Comparison of ENCODE assay signal across 8 mouse cellular contexts in the genomic region with DNA sequence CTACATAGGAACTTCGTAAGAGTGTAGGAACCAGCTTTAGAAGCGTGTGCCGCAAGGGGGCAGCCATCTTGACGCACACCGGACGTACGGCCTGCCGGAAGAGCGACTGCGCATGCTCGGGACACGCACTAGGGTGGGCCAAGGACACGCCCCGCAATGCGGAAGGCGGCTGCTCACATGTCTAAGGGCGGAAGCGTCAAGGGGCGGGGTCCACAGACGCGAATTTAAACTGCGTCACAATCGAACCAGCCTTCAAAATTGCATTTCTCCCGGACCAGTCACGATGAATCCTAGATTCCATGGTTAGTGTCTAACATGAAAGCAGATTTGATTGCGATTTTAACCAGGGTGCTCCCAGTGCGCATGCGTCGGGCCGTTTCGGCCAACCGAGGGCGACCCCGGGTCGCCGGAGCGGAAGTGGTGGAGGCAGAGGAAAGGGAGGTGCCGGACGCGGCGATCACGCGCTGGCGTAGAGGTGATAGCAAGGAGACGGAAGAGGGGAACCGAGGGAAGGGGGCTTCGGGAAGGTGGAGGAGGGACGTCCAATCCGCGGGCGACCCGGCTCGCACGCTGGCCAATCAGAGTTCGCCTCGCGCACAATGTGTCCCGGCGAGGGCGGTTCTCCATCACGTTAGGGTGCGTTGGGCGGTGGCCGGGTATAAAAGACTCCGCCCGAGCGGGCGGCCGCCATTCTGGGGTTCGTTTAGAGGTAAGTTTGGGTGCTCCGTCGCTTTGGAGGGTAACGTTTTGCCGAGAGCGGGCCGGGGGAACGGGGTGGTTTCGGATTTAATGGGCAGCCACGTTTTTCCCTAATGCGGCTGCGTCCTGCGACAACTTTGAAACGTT. TPM values are rescaled to one million over a fixed set of nuclear protein-coding genes. Genes with fewer than 3 reads are reported as not detected.
A peak's percentile ranks its signal among the peaks of the same experiment; 100 is the strongest.
DNase-seq lines count a peak whose midpoint lies in the region; ATAC-seq and TF ChIP-seq lines count a peak whose summit lies in the region.

Mrps18b (minus strand) TSS at position 93 of the 846 bp plus-strand sequence.
Ppp1r10 (plus strand) TSS at position 138 of the 846 bp plus-strand sequence.

- peak; percentile 100 for DNase-seq in 416B (ENCODE audit: low read depth)
- peak; percentile 99 for DNase-seq in heart, adult 8-10 months (ENCODE audit: low spot score)
- DNase-seq in kidney, adult 9 months = peak; percentile 100
- peak; percentile 98 for DNase-seq in limb, embryonic 14.5 days (ENCODE audit: low spot score)
- DNase-seq in midbrain, postnatal 0 days (ENCODE audit: low spot score) = peak; percentile 100
- DNase-seq in spleen, postnatal 14 days (ENCODE audit: low spot score in 2 of 2) = peak; percentile 98

- WGBS in bone marrow, adult 2 months = 1% methylated on average over 83 of the region's 83 CpGs
- under 1% methylated on average over 83 of the region's 83 CpGs for WGBS in embryonic facial prominence, embryonic 15.5 days
- under 1% methylated on average over 81 of the region's 83 CpGs for whole genome bisulfite sequencing in limb, embryonic 14.5 days
- WGBS in midbrain, postnatal 0 days = under 1% methylated on average over 83 of the region's 83 CpGs

- H3K4me2 ChIP-seq in embryonic facial prominence, embryonic 15.5 days (replicated peaks) = peak within 1 kb of the TSS; percentile 86
- H3K4me2 ChIP-seq in limb, embryonic 14.5 days (replicated peaks; ENCODE audit: low read depth, low read length, severe bottlenecking) = peak within 1 kb of the TSS; percentile 77
- peak within 1 kb of the TSS; percentile 73 for H3K4me2 ChIP-seq in midbrain, postnatal 0 days (ENCODE audit: low read depth, low read length, poor library complexity, severe bottlenecking)

- peaks cover 19% of the 10 kb centered on the region for H3K36me3 ChIP-seq in embryonic facial prominence, embryonic 15.5 days
- H3K36me3 ChIP-seq in limb, embryonic 14.5 days (ENCODE audit: control insufficient read depth, insufficient read depth, low read length) = peaks cover 37% of the 10 kb centered on the region
- H3K36me3 ChIP-seq in midbrain, postnatal 0 days (ENCODE audit: insufficient read depth, low read length) = no peaks in the 10 kb centered on the region

- no peaks in the 10 kb centered on the region for H3K27me3 ChIP-seq in embryonic facial prominence, embryonic 15.5 days
- H3K27me3 ChIP-seq in limb, embryonic 14.5 days (ENCODE audit: control insufficient read depth, insufficient read depth, low read length) = no peaks in the 10 kb centered on the region
- H3K27me3 ChIP-seq in midbrain, postnatal 0 days (ENCODE audit: insufficient read depth, low read length) = no peaks in the 10 kb centered on the region

- H3K27ac ChIP-seq in bone marrow, adult 2 months (ENCODE audit: control insufficient read depth, insufficient read depth, low read depth, low read length, poor library complexity) = peak within 1 kb of the TSS; percentile 91
- H3K27ac ChIP-seq in embryonic facial prominence, embryonic 15.5 days (replicated peaks) = peak within 1 kb of the TSS; percentile 98
- peak within 1 kb of the TSS; percentile 97 for H3K27ac ChIP-seq in limb, embryonic 14.5 days (replicated peaks; ENCODE audit: low read depth, low read length)
- peak within 1 kb of the TSS; percentile 98 for H3K27ac ChIP-seq in midbrain, postnatal 0 days (ENCODE audit: low read depth, low read length)

- peaks cover 1% of the 10 kb centered on the region; the same call in 1 of the 2 replicates for H3K4me1 ChIP-seq in bone marrow, adult 2 months (ENCODE audit: control insufficient read depth, insufficient read depth, low read length)
- peaks cover 31% of the 10 kb centered on the region for H3K4me1 ChIP-seq in embryonic facial prominence, embryonic 15.5 days
- H3K4me1 ChIP-seq in limb, embryonic 14.5 days (ENCODE audit: control insufficient read depth, insufficient read depth, low read length) = peaks cover 17% of the 10 kb centered on the region
- H3K4me1 ChIP-seq in midbrain, postnatal 0 days (ENCODE audit: insufficient read depth, low read length) = peaks cover 7% of the 10 kb centered on the region; the same call in 1 of the 2 replicates

- no peaks in the 10 kb centered on the region for H3K9me3 ChIP-seq in embryonic facial prominence, embryonic 15.5 days (replicated peaks)
- no peaks in the 10 kb centered on the region for H3K9me3 ChIP-seq in limb, embryonic 14.5 days (ENCODE audit: control insufficient read depth, low read length)
- H3K9me3 ChIP-seq in midbrain, postnatal 0 days (ENCODE audit: low read length) = no peaks in the 10 kb centered on the region

- ATAC-seq in embryonic facial prominence, embryonic 15.5 days (ENCODE audit: insufficient number of reproducible peaks, low FRiP score, low TSS enrichment, low read depth) = peak; percentile 97
- peak; percentile 92 for ATAC-seq in limb, embryonic 14.5 days (ENCODE audit: low FRiP score, low read depth)
- ATAC-seq in midbrain, postnatal 0 days (ENCODE audit: low FRiP score) = peak; percentile 92

- peak within 1 kb of the TSS; percentile 76 for H3K9ac ChIP-seq in embryonic facial prominence, embryonic 15.5 days
- H3K9ac ChIP-seq in limb, embryonic 14.5 days (ENCODE audit: low read depth, low read length, severe bottlenecking) = peak within 1 kb of the TSS; percentile 98
- peak within 1 kb of the TSS; percentile 91 for H3K9ac ChIP-seq in midbrain, postnatal 0 days (replicated peaks; ENCODE audit: low read length, poor library complexity, severe bottlenecking)

- peak within 1 kb of the TSS; percentile 95 for H3K4me3 ChIP-seq in bone marrow, adult 2 months (replicated peaks; ENCODE audit: control insufficient read depth, low read depth, low read length)
- peak within 1 kb of the TSS; percentile 80 for H3K4me3 ChIP-seq in embryonic facial prominence, embryonic 15.5 days (replicated peaks)
- peak within 1 kb of the TSS; percentile 74 for H3K4me3 ChIP-seq in limb, embryonic 14.5 days (replicated peaks; ENCODE audit: low read length)
- peak within 1 kb of the TSS; percentile 49 for H3K4me3 ChIP-seq in midbrain, postnatal 0 days (ENCODE audit: low read depth, low read length)

- TF ChIP-seq POLR2A in bone marrow, adult 2 months (IDR thresholded peaks at IDR 0.05; ENCODE audit: borderline replicate concordance, control insufficient read depth, low read depth, low read length) = peak; percentile 98
- peak; percentile 99; the same call in 1 of the 2 replicates for TF ChIP-seq POLR2A in limb, embryonic 14.5 days (IDR thresholded peaks at IDR 0.05; ENCODE audit: borderline replicate concordance, extremely low read depth, insufficient read depth, insufficient read length)

- peak; percentile 49; the same call in 1 of the 2 replicates for TF ChIP-seq CTCF in bone marrow, adult 2 months (IDR thresholded peaks at IDR 0.05; ENCODE audit: control insufficient read depth, insufficient read depth, low read length)
- peak; percentile 80 for TF ChIP-seq CTCF in midbrain, postnatal 0 days (IDR thresholded peaks at IDR 0.05)

RNA-seq across cellular contexts. Expression of gene Mrps18b, which starts in this region (rescaled TPM):
- polyA plus RNA-seq in bone marrow, adult 2 months (2011; ENCODE audit: insufficient read depth, insufficient read length, low replicate concordance, missing spikeins) = 43.2 and 65.2 TPM in 2 replicates
- 72.5 and 75.7 TPM in 2 replicates for polyA plus RNA-seq in embryonic facial prominence, embryonic 15.5 days (2015; fragmentation: Nextera tagmentation; extraction: Ambion mirVana)
- total RNA-seq in heart, adult 8-10 months (2022) = 10 to 100 TPM; 56.1 to 73.8 (median 57.0) TPM
- polyA plus RNA-seq in limb, embryonic 14.5 days (2012; rRNA removed) = 62.7 and 62.9 TPM in 2 replicates
- polyA plus RNA-seq in limb, embryonic 14.5 days (2014; fragmentation: Nextera tagmentation; extraction: Ambion mirVana) = 68.0 and 70.3 TPM in 2 replicates
- 37.2 and 46.6 TPM in 2 replicates for total RNA-seq in midbrain, postnatal 0 days (2014; rRNA removed)
- polyA plus RNA-seq in midbrain, postnatal 0 days (2015; fragmentation: Nextera tagmentation; extraction: Ambion mirVana) = 55.7 and 57.4 TPM in 2 replicates

RNA-seq across cellular contexts. Expression of gene Ppp1r10, which starts in this region (rescaled TPM):
- 24.4 and 48.0 TPM in 2 replicates for polyA plus RNA-seq in bone marrow, adult 2 months (2011; ENCODE audit: insufficient read depth, insufficient read length, low replicate concordance, missing spikeins)
- polyA plus RNA-seq in embryonic facial prominence, embryonic 15.5 days (2015; fragmentation: Nextera tagmentation; extraction: Ambion mirVana) = 39.2 and 39.5 TPM in 2 replicates
- 10 to 100 TPM; 22.7 to 42.3 (median 25.8) TPM for total RNA-seq in heart, adult 8-10 months (2022)
- polyA plus RNA-seq in limb, embryonic 14.5 days (2012; rRNA removed) = 39.9 and 41.6 TPM in 2 replicates
- 30.8 and 34.2 TPM in 2 replicates for polyA plus RNA-seq in limb, embryonic 14.5 days (2014; fragmentation: Nextera tagmentation; extraction: Ambion mirVana)
- total RNA-seq in midbrain, postnatal 0 days (2014; rRNA removed) = 39.3 and 52.8 TPM in 2 replicates
- 23.0 and 24.8 TPM in 2 replicates for polyA plus RNA-seq in midbrain, postnatal 0 days (2015; fragmentation: Nextera tagmentation; extraction: Ambion mirVana)

Comparison
In these comparisons a context has a peak if more than half of its experiments do, and no peak if none do; other contexts are left out.
1. Peak in every context shown above with its lines: DNase-seq, ATAC-seq, H3K4me3 ChIP-seq and H3K27ac ChIP-seq.